Mouse (Mus musculus): ENCODE results near the gene Pdzd2.

The Pdzd2 gene

GRCm38 (mm10) chr15:12365416-12366071, 374.2 kb downstream of the Pdzd2 start:
- in situ Hi-C loops (cut with MboI; ENCODE audit: low pct_unique_long_range_greater_than_20kb in 1 of 2, low sequenced_read_pairs in 2 of 2, unreplicated experiment in 1 of 2) = no loop called here

- in situ Hi-C loops (cut with MboI; ENCODE audit: low pct_unique_long_range_greater_than_20kb in 1 of 2, low sequenced_read_pairs in 2 of 2, unreplicated experiment in 1 of 2) = no loop called here
Observed at GRCm38 (mm10) chr15:12364096-12364495, 375.6 kb downstream of the Pdzd2 start.

GRCm38 (mm10) chr15:12362701-12363040, 377.1 kb downstream of the Pdzd2 start:
- in situ Hi-C loops (cut with MboI; ENCODE audit: low pct_unique_long_range_greater_than_20kb in 1 of 2, low sequenced_read_pairs in 2 of 2, unreplicated experiment in 1 of 2) = no loop called here

GRCm38 (mm10) chr15:12362001-12362700, 377.6 kb downstream of the Pdzd2 start:
- in situ Hi-C loops (cut with MboI; ENCODE audit: low pct_unique_long_range_greater_than_20kb in 1 of 2, low sequenced_read_pairs in 2 of 2, unreplicated experiment in 1 of 2) = no loop called here

- in situ Hi-C loops (cut with MboI; ENCODE audit: low pct_unique_long_range_greater_than_20kb in 1 of 2, low sequenced_read_pairs in 2 of 2, unreplicated experiment in 1 of 2) = no loop called here
Observed at GRCm38 (mm10) chr15:12360519-12361212, 379.1 kb downstream of the Pdzd2 start.

- in situ Hi-C loops (cut with MboI; ENCODE audit: low pct_unique_long_range_greater_than_20kb in 1 of 2, low sequenced_read_pairs in 2 of 2, unreplicated experiment in 1 of 2) = no loop called here
Observed at GRCm38 (mm10) chr15:12358384-12358783, 381.3 kb downstream of the Pdzd2 start.

GRCm38 (mm10) chr15:12357459-12357858, 382.3 kb downstream of the Pdzd2 start:
- in situ Hi-C loops (cut with MboI; ENCODE audit: low pct_unique_long_range_greater_than_20kb in 1 of 2, low sequenced_read_pairs in 2 of 2, unreplicated experiment in 1 of 2) = no loop called here

- in situ Hi-C loops (cut with MboI; ENCODE audit: low pct_unique_long_range_greater_than_20kb in 1 of 2, low sequenced_read_pairs in 2 of 2, unreplicated experiment in 1 of 2) = no loop called here
Observed at GRCm38 (mm10) chr15:12355907-12356306, 383.8 kb downstream of the Pdzd2 start.

GRCm38 (mm10) chr15:12355261-12355660, 384.5 kb downstream of the Pdzd2 start:
- in situ Hi-C loops (cut with MboI; ENCODE audit: low pct_unique_long_range_greater_than_20kb in 1 of 2, low sequenced_read_pairs in 2 of 2, unreplicated experiment in 1 of 2) = no loop called here

GRCm38 (mm10) chr15:12354281-12354810, 385.4 kb downstream of the Pdzd2 start:
- in situ Hi-C loops (cut with MboI; ENCODE audit: low pct_unique_long_range_greater_than_20kb in 1 of 2, low sequenced_read_pairs in 2 of 2, unreplicated experiment in 1 of 2) = no loop called here

- in situ Hi-C loops (cut with MboI; ENCODE audit: low pct_unique_long_range_greater_than_20kb in 1 of 2, low sequenced_read_pairs in 2 of 2, unreplicated experiment in 1 of 2) = no loop called here
Observed at GRCm38 (mm10) chr15:12351470-12351869, 388.3 kb downstream of the Pdzd2 start.

- in situ Hi-C loops (cut with MboI; ENCODE audit: low pct_unique_long_range_greater_than_20kb in 1 of 2, low sequenced_read_pairs in 2 of 2, unreplicated experiment in 1 of 2) = no loop called here
Observed at GRCm38 (mm10) chr15:12349840-12350239, 389.9 kb downstream of the Pdzd2 start.

GRCm38 (mm10) chr15:12348950-12349349, 390.8 kb downstream of the Pdzd2 start:
- in situ Hi-C loops (cut with MboI; ENCODE audit: low pct_unique_long_range_greater_than_20kb in 1 of 2, low sequenced_read_pairs in 2 of 2, unreplicated experiment in 1 of 2) = no loop called here

- in situ Hi-C loops (cut with MboI; ENCODE audit: low pct_unique_long_range_greater_than_20kb in 1 of 2, low sequenced_read_pairs in 2 of 2, unreplicated experiment in 1 of 2) = no loop called here
Observed at GRCm38 (mm10) chr15:12346916-12347315, 392.8 kb downstream of the Pdzd2 start.

GRCm38 (mm10) chr15:12341401-12341758, 398.3 kb downstream of the Pdzd2 start:
- in situ Hi-C loops (cut with MboI; ENCODE audit: low pct_unique_long_range_greater_than_20kb in 1 of 2, low sequenced_read_pairs in 2 of 2, unreplicated experiment in 1 of 2) = no loop called here

GRCm38 (mm10) chr15:12340536-12341400, 399.0 kb downstream of the Pdzd2 start:
- in situ Hi-C loops (cut with MboI; ENCODE audit: low pct_unique_long_range_greater_than_20kb in 1 of 2, low sequenced_read_pairs in 2 of 2, unreplicated experiment in 1 of 2) = no loop called here

- in situ Hi-C loops (cut with MboI; ENCODE audit: low pct_unique_long_range_greater_than_20kb in 1 of 2, low sequenced_read_pairs in 2 of 2, unreplicated experiment in 1 of 2) = no loop called here
Observed at GRCm38 (mm10) chr15:12337779-12338137, 402.0 kb downstream of the Pdzd2 start.

GRCm38 (mm10) chr15:12337030-12337778, 402.5 kb downstream of the Pdzd2 start:
- in situ Hi-C loops (cut with MboI; ENCODE audit: low pct_unique_long_range_greater_than_20kb in 1 of 2, low sequenced_read_pairs in 2 of 2, unreplicated experiment in 1 of 2) = no loop called here

Measured in mouse embryonic stem cell (cell line).